Mouse (Mus musculus) adrenal gland, postnatal 4 days (tissue): ENCODE measurements around the gene Psen1. TPM values are rescaled to one million over a fixed set of nuclear protein-coding genes. Genes with fewer than 3 reads are reported as not detected.

ENCODE experiments used
- DNase-seq, 2 experiments: peaks; one replicate each; pipeline ENCODE4 v3.0.0; 2021 to 2022; ENCODE audit warnings: low spot score in 2 of 2, mixed read lengths in 2 of 2
- long read RNA-seq, 2 experiments: library from polyadenylated mRNA; stranded (forward); transcript quantifications; one replicate each; pipeline ENCODE4 v2.0.0; 2021
- total RNA-seq, 2 experiments: library from RNA; stranded (reverse); gene quantifications; 2 replicates each; pipeline ENCODE4 v1.2.3; 2021

Psen1 gene
- 10 to 100 TPM; 67.4 to 68.4 TPM for total RNA-seq
- long read RNA-seq, experiment 1, transcript Psen1-201 (12 exons, 2,690 nt) = major isoform, 33 of 38 reads
- long read RNA-seq, experiment 1, partial matches to known transcripts = 4 of 38 reads
- long read RNA-seq, experiment 1, other reads (novel, unspliced or antisense) = 1 of 38 reads
- long read RNA-seq, experiment 2, transcript Psen1-201 (12 exons, 2,690 nt) = major isoform, 18 of 45 reads
- long read RNA-seq, experiment 2, partial matches to known transcripts = 27 of 45 reads
- long read RNA-seq, experiment 2, other reads (novel, unspliced or antisense) = 0 of 45 reads

GRCm38 (mm10) chr12:83687934-83688315 is at the start of gene Psen1:
Psen1 (plus strand) TSS chr12:83688152.
- peak; percentile 81 to 94 for DNase-seq

GRCm38 (mm10) chr12:83641233-83641632 is 46.7 kb upstream of the Psen1 start:
- no peak for DNase-seq

GRCm38 (mm10) chr12:83643116-83643515 is 44.8 kb upstream of the Psen1 start:
- no peak for DNase-seq

- DNase-seq = no peak
These were observed 37.6 kb upstream of the Psen1 start for GRCm38 (mm10) chr12:83650346-83650745.

GRCm38 (mm10) chr12:83651414-83651813 is 36.5 kb upstream of the Psen1 start:
- no peak for DNase-seq

- no peak for DNase-seq
These were observed 2.5 kb upstream of the Psen1 start for GRCm38 (mm10) chr12:83685466-83685865.

- no peak for DNase-seq
These were observed 1.2 kb upstream of the Psen1 start for GRCm38 (mm10) chr12:83686575-83687350.

- DNase-seq = peak in 1 of 2 experiments; percentile 13
These were observed 549 bp downstream of the Psen1 start for GRCm38 (mm10) chr12:83688316-83689086.

- no peak for DNase-seq
These were observed 1.1 kb downstream of the Psen1 start for GRCm38 (mm10) chr12:83689087-83689432.

- no peak for DNase-seq
These were observed 6.1 kb downstream of the Psen1 start for GRCm38 (mm10) chr12:83694011-83694410.

GRCm38 (mm10) chr12:83694669-83695068 is 6.7 kb downstream of the Psen1 start:
- DNase-seq = no peak

- DNase-seq = no peak
These were observed 10.7 kb downstream of the Psen1 start for GRCm38 (mm10) chr12:83698637-83699036.

GRCm38 (mm10) chr12:83701608-83702007 is 13.7 kb downstream of the Psen1 start:
- no peak for DNase-seq

- DNase-seq = no peak
These were observed 14.8 kb downstream of the Psen1 start for GRCm38 (mm10) chr12:83702796-83703195.

GRCm38 (mm10) chr12:83706951-83707350 is 19.0 kb downstream of the Psen1 start:
- DNase-seq = no peak

GRCm38 (mm10) chr12:83708160-83709092 is 20.5 kb downstream of the Psen1 start:
- no peak for DNase-seq

- no peak for DNase-seq
These were observed 22.0 kb downstream of the Psen1 start for GRCm38 (mm10) chr12:83709934-83710333.

- DNase-seq = no peak
These were observed 25.8 kb downstream of the Psen1 start for GRCm38 (mm10) chr12:83713749-83714148.

- peak in 1 of 2 experiments; percentile 25 for DNase-seq
These were observed 28.6 kb downstream of the Psen1 start for GRCm38 (mm10) chr12:83716416-83717184.

- no peak for DNase-seq
These were observed 31.5 kb downstream of the Psen1 start for GRCm38 (mm10) chr12:83719431-83719830.
